Mouse (Mus musculus): Measurements from ENCODE around the gene Pqlc3. TPM values are rescaled to one million over a fixed set of nuclear protein-coding genes. Genes with fewer than 3 reads are reported as not detected.
A peak's percentile ranks its signal among the peaks of the same experiment; 100 is the strongest.

Gene Pqlc3
- polyA plus RNA-seq, 1 experiment from 2014 or later: 4.3 TPM

DNA sequence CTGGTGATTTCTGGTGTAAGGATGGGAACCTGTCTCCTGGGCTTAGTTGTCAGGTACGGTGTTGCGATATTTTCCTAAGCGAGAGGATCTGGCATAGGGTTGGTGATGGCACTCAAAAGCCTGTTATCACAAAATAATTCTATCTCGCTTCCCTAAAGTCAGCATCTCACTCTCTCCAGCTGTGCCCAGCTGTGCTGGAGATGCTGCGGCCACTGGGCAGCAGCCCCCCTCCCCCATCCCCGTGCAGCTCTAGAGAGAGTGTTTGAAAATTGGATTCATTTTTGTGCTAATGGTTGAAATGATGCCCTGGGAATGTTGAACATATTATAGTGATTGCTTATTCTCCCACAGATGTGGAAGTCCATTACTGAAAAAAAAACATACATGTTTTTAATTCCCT, 38.0 kb upstream of the Pqlc3 start:
- no peaks in the 10 kb centered on the region for H3K4me1 ChIP-seq (replicated peaks; ENCODE audit: insufficient read depth, low read length)
- no peak for TF ChIP-seq CTCF (IDR thresholded peaks at IDR 0.05; ENCODE audit: low read depth)
- H3K9ac ChIP-seq (ENCODE audit: low read depth, low read length): no peak overlapping the region
- no peaks in the 10 kb centered on the region for H3K27me3 ChIP-seq (ENCODE audit: insufficient read depth, low read length)
- H3K4me2 ChIP-seq (ENCODE audit: low read length): no peak overlapping the region
- no peaks in the 10 kb centered on the region for H3K9me3 ChIP-seq (replicated peaks; ENCODE audit: low read length)
- H3K36me3 ChIP-seq (ENCODE audit: insufficient read depth, low read length): no peaks in the 10 kb centered on the region
- no peak overlapping the region for H3K4me3 ChIP-seq (replicated peaks; ENCODE audit: low read depth, low read length)
- no peak for ATAC-seq (replicated peaks; ENCODE audit: low FRiP score, low read depth)
- no peak overlapping the region for H3K27ac ChIP-seq
- DNase-seq (ENCODE audit: low spot score): no peak
- WGBS: 77% methylated on average over 6 of the region's 6 CpGs

DNA sequence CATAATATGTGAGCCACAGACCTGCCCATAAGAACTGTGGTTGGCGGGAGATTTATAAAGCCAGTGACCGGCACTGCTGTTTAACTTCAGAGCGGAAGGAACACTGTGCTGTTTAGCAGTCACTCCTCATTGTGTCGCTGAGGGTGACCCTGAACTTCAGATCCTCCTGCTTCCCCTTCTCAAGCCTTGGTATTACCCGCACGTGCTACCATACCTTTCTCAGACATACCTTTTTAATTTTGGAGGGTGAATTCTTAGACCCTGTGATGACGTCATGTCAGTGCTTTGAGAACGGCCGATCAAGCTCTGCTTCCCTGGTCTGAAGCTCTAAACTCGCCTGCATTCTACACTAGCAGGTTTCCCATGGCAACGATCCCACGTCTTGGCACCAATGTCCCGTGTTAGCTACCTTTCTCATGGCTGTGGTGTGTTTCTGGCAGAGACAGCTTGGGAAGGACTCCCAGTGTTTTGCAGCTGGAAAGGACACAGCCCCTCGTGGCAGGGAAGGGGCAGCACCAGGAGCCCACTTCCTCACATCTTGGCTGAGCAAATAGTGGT, 36.9 kb upstream of the Pqlc3 start:
- H3K36me3 ChIP-seq (ENCODE audit: insufficient read depth, low read length): no peaks in the 10 kb centered on the region
- no peaks in the 10 kb centered on the region for H3K27me3 ChIP-seq (ENCODE audit: insufficient read depth, low read length)
- H3K9ac ChIP-seq (ENCODE audit: low read depth, low read length): no peak overlapping the region
- no peak overlapping the region for H3K27ac ChIP-seq
- WGBS: 58% methylated on average over 14 of the region's 14 CpGs
- H3K4me1 ChIP-seq (replicated peaks; ENCODE audit: insufficient read depth, low read length): no peaks in the 10 kb centered on the region
- ATAC-seq (replicated peaks; ENCODE audit: low FRiP score, low read depth) (no peak), DNase-seq (ENCODE audit: low spot score) (no peak)
- no peaks in the 10 kb centered on the region for H3K9me3 ChIP-seq (replicated peaks; ENCODE audit: low read length)
- no peak overlapping the region for H3K4me2 ChIP-seq (ENCODE audit: low read length)
- TF ChIP-seq CTCF (IDR thresholded peaks at IDR 0.05; ENCODE audit: low read depth): no peak
- H3K4me3 ChIP-seq (replicated peaks; ENCODE audit: low read depth, low read length): no peak overlapping the region

GRCm38 (mm10) chr12:17036532-17036931, 36.3 kb upstream of the Pqlc3 start:
- Histone ChIP-seq H3K9me3 (replicated peaks; ENCODE audit: low read length) (no peaks in the 10 kb centered on the region), H3K4me1 (replicated peaks; ENCODE audit: insufficient read depth, low read length) (no peaks in the 10 kb centered on the region), H3K27me3 (ENCODE audit: insufficient read depth, low read length) (no peaks in the 10 kb centered on the region), H3K4me2 (ENCODE audit: low read length) (no peak overlapping the region), H3K9ac (ENCODE audit: low read depth, low read length) (no peak overlapping the region), H3K27ac (no peak overlapping the region), H3K4me3 (replicated peaks; ENCODE audit: low read depth, low read length) (no peak overlapping the region), H3K36me3 (ENCODE audit: insufficient read depth, low read length) (no peaks in the 10 kb centered on the region)
- DNase-seq (ENCODE audit: low spot score) (no peak), ATAC-seq (replicated peaks; ENCODE audit: low FRiP score, low read depth) (no peak)
- TF ChIP-seq CTCF (IDR thresholded peaks at IDR 0.05; ENCODE audit: low read depth): no peak
- 37% methylated on average over 9 of the region's 9 CpGs for WGBS

GRCm38 (mm10) chr12:17035128-17035527, 34.9 kb upstream of the Pqlc3 start:
- 54% methylated on average over 2 of the region's 2 CpGs for WGBS
- DNase-seq (ENCODE audit: low spot score): peak; percentile 12
- Histone ChIP-seq H3K9ac (ENCODE audit: low read depth, low read length) (no peak overlapping the region), H3K27ac (no peak overlapping the region), H3K9me3 (replicated peaks; ENCODE audit: low read length) (no peaks in the 10 kb centered on the region), H3K4me2 (ENCODE audit: low read length) (no peak overlapping the region), H3K36me3 (ENCODE audit: insufficient read depth, low read length) (no peaks in the 10 kb centered on the region), H3K27me3 (ENCODE audit: insufficient read depth, low read length) (no peaks in the 10 kb centered on the region), H3K4me1 (replicated peaks; ENCODE audit: insufficient read depth, low read length) (no peaks in the 10 kb centered on the region), H3K4me3 (replicated peaks; ENCODE audit: low read depth, low read length) (no peak overlapping the region)
- TF ChIP-seq CTCF (IDR thresholded peaks at IDR 0.05; ENCODE audit: low read depth): peak; percentile 49
- ATAC-seq (replicated peaks; ENCODE audit: low FRiP score, low read depth): no peak

- Histone ChIP-seq H3K9me3 (replicated peaks; ENCODE audit: low read length) (no peaks in the 10 kb centered on the region), H3K4me1 (replicated peaks; ENCODE audit: insufficient read depth, low read length) (no peaks in the 10 kb centered on the region), H3K27me3 (ENCODE audit: insufficient read depth, low read length) (no peaks in the 10 kb centered on the region), H3K9ac (ENCODE audit: low read depth, low read length) (no peak overlapping the region), H3K27ac (no peak overlapping the region), H3K36me3 (ENCODE audit: insufficient read depth, low read length) (no peaks in the 10 kb centered on the region), H3K4me2 (ENCODE audit: low read length) (no peak overlapping the region), H3K4me3 (replicated peaks; ENCODE audit: low read depth, low read length) (no peak overlapping the region)
- 72% methylated on average over 5 of the region's 5 CpGs for WGBS
- DNase-seq (ENCODE audit: low spot score) (no peak), ATAC-seq (replicated peaks; ENCODE audit: low FRiP score, low read depth) (no peak)
- no peak for TF ChIP-seq CTCF (IDR thresholded peaks at IDR 0.05; ENCODE audit: low read depth)
Measured at GRCm38 (mm10) chr12:17034671-17035070, 34.5 kb upstream of the Pqlc3 start.

DNA sequence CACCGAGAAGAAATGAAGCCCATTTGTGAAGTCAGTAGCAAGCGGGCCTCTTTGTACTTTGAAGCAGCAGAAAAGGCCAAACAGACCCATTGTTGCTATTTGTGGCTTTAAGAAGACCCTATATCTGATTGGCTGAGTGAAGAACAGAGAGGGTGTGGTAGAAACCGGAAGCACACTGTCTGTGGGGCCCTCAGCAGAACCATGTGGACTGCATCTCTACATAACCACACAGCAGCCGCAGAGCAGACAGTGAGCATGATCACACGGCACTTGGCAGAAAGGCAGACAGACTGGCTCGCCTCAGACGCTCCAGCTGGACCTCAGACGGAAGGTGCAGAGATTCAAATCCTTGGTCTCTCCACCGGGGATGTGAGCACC, 33.2 kb upstream of the Pqlc3 start:
- no peaks in the 10 kb centered on the region for H3K27me3 ChIP-seq (ENCODE audit: insufficient read depth, low read length)
- DNase-seq (ENCODE audit: low spot score) (no peak), ATAC-seq (replicated peaks; ENCODE audit: low FRiP score, low read depth) (no peak)
- no peak overlapping the region for H3K4me2 ChIP-seq (ENCODE audit: low read length)
- H3K4me1 ChIP-seq (replicated peaks; ENCODE audit: insufficient read depth, low read length): no peaks in the 10 kb centered on the region
- no peaks in the 10 kb centered on the region for H3K36me3 ChIP-seq (ENCODE audit: insufficient read depth, low read length)
- H3K9me3 ChIP-seq (replicated peaks; ENCODE audit: low read length): no peaks in the 10 kb centered on the region
- WGBS: 77% methylated on average over 9 of the region's 9 CpGs
- no peak overlapping the region for H3K27ac ChIP-seq
- H3K4me3 ChIP-seq (replicated peaks; ENCODE audit: low read depth, low read length): no peak overlapping the region
- TF ChIP-seq CTCF (IDR thresholded peaks at IDR 0.05; ENCODE audit: low read depth): no peak
- no peak overlapping the region for H3K9ac ChIP-seq (ENCODE audit: low read depth, low read length)
